Mouse (Mus musculus): ENCODE results near the gene Toporsl.

The Toporsl gene

DNA sequence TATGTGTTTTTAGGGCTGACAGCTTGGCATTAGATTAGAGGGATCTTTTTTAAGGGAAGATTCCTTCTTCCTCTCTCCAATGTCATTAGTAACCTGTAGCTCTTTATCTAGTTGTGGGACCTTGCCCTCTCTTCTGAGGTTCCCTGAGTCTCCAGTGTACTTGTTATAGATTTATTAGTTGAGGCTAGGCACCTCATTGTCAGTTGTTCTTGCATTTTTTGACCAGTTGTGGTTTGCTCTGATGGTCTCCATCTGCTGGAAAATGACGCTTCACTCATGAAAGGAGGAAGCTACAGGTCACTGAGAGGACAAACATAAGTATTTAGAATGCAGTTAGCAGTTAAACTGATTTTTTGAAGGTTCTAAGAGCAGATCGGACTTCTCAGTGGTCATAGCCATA is at the start of gene Toporsl:
Gene Toporsl (plus strand): TSS at position 348 of the 400 bp plus-strand sequence.
- no peak for DNase-seq (ENCODE audit: low read depth, low spot score)

DNA sequence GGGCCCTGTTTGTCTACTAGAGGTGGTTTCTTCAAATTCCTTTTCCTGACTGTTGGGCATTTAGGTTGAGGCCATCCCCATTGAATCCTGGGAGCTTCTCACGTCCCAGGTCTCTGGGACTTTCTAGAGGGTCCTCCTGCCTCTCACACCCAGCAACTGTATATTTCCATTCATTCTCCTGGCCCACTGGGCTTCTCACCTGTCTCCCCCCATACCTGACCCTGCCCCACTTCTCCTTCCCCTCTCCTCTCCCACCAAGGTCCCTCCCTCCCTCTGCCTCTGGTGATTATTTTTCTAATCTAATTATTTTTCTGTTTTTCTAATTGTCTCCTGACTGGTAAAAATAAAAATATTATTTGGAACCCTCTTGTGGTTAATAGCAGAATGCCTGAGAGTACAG is 38.4 kb upstream of the Toporsl start:
- DNase-seq (ENCODE audit: low read depth, low spot score): no peak

DNA sequence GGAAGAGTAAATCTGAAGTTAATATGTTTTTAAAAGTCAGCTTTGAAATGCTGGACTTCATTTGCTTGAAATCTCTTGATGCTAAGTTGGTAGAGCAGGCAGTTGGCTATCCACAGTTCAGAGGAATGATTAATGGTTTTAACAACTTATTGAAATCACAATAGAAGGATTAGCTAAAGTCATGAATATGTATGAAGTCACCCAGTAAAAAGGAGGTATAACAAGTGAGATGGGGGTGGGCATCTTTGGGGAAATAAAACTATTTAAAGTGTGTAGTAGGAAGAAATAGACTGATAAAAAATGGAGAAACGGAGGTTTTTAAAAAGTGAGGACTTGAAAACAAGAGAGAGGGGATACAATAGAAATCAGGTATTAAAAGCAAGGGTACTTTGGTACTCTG is 38.0 kb upstream of the Toporsl start:
- no peak for DNase-seq (ENCODE audit: low read depth, low spot score)

DNA sequence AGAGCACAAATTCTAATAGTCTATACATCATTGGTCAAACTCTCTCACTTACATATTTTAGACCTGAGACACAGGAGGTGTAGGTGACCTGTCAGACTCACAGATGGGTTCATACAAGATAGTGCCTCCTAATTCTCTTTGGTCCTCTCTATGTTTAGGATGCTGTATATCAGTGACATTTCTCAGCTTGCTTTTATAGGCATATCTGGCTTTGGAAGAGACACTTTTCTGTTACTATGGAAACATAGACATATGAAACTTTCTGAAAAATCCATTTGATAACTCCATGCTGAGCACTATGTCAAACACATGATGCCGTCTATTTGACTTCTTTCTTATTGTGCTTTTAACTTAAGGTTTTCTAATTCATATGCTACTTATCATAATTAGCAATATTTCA is 32.2 kb upstream of the Toporsl start:
- no peak for DNase-seq (ENCODE audit: low read depth, low spot score)

GRCm38 (mm10) chr4:52586194-52586734 is 9.8 kb upstream of the Toporsl start:
- no peak for DNase-seq (ENCODE audit: low read depth, low spot score)

DNA sequence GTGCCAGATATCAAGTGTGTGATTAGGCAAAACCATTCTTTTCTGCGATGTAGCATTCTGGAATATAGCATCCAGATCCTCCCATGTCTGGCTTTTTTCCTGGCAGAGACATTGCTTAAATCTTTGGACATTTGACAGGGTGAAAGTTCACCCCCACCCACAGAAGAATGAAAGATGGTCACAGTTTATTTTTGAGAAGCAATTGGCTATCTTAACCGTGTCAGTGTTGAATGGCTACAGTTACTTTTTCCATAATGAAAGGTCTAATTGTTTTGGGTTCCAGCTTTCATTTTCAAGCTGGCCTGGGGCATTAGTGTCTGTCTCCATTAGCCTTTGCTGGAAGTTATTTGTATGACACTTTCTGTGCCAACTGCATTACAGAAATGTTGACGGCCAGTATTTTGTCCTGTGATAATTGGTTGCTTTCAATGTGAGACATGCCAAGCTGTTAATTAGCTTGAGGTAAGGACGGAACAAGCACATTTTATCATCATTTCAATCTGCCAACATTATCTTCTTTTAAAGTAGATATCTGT is 2.2 kb upstream of the Toporsl start:
- no peak for DNase-seq (ENCODE audit: low read depth, low spot score)

- no peak for DNase-seq (ENCODE audit: low read depth, low spot score)
Measured at GRCm38 (mm10) chr4:52594632-52595031, 1.4 kb upstream of the Toporsl start.

GRCm38 (mm10) chr4:52598180-52598881 is 2.3 kb downstream of the Toporsl start:
- no peak for DNase-seq (ENCODE audit: low read depth, low spot score)

DNA sequence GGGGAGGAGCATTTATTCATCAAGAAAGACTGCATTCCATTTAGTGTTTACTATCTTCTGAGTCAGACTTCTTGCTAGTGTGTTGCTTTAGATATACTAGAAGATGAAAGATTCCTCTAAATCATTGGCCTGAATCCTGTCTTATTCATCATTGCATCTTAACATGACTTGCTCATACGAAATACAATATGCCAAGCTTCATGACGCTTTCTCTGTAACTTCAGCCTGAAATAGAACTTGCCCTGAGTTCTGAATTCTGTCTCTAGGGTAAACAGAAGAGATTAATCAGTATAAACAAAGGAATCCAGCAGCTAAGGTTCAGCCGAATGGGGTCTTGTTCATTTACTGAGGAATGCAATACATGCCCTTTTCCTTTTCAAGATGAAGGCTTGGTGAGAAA is 10.8 kb downstream of the Toporsl start:
- no peak for DNase-seq (ENCODE audit: low read depth, low spot score)

- DNase-seq (ENCODE audit: low read depth, low spot score): no peak
Measured at GRCm38 (mm10) chr4:52634986-52635385, 38.9 kb downstream of the Toporsl start.

DNA sequence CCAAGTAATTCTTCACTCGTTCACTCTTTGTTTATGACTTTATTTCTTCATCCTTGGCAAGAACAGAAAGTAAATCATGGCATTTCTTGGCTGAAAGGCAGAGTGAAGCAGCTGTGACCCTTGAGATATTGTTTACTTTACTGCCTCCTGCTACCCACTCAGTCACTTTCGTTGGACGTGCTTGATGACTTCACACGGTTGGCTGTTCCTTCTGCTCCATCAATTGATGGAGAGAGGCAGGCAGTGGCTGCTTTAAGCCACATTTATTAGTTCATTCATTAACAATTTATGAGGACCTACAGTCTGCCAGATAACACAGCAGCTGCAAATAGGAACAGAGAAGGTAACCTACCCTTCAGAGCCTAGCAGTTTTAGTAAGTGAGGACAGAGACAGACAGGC is 51.7 kb downstream of the Toporsl start:
- DNase-seq (ENCODE audit: low read depth, low spot score): no peak

DNA sequence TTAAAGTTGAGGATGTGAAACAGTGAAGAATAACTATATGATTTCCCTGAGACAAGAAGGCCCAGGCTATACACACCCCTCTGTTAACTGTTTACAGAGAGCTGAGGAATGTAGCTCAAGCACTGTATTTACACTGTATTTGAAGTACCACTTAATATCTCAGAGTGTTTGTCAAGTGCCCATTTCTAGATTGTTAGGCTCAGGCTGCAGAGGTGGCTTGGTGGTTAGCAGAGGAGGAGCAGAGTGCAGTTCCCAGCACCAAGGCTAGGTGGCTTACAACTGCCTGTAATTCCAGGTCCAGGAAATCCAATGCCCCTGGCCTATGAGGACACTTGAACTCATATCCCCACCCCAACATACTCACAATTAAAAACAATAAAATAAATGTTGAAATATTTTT is 63.6 kb downstream of the Toporsl start:
- DNase-seq (ENCODE audit: low read depth, low spot score): no peak

GRCm38 (mm10) chr4:52660701-52661117 is 64.6 kb downstream of the Toporsl start:
- no peak for DNase-seq (ENCODE audit: low read depth, low spot score)

DNA sequence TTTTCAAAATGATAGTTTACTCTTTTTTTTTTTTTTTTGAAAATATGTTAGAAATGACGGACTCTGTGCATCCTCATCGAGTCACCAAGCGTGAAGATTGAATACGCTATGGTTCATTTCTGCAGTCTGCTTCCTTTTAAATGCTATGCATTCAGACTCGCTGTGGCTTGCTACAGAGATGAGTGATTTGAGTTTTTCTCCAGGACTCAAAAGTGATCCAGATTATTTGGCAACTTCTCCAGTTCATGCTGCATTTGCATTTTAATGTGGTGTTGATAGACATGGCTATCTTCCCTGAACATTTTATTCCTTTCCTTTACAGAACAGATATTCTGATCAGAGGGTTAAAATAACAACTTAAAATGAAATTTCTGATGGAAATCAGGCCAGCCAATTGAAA is 65.2 kb downstream of the Toporsl start:
- no peak for DNase-seq (ENCODE audit: low read depth, low spot score)
